ENCODE assay signal across 15 mouse cellular contexts in genomic region chr1:134775631-134776030, GRCm38 (mm10).
DNase-seq lines count a peak whose midpoint lies in the region; ATAC-seq lines count a peak whose summit lies in the region.
"Had no signal": no experiment of that assay in that cellular context is flagged by ENCODE, and none has a peak within 500 bp of the region (broad histone marks: within the 10 kb centered on the region; RNA-seq: fewer than 3 reads in every experiment).

No protein-coding gene starts in this region.

- no peak overlapping the region for H3K4me3 ChIP-seq in kidney, embryonic 15.5 days (replicated peaks)
- H3K4me3 ChIP-seq in embryonic facial prominence, embryonic 12.5 days = no peak overlapping the region
- H3K4me3 ChIP-seq: hindbrain, embryonic 13.5 days; liver, embryonic 15.5 days had no signal

- no peaks in the 10 kb centered on the region for H3K27me3 ChIP-seq in kidney, embryonic 15.5 days
- no peaks in the 10 kb centered on the region for H3K27me3 ChIP-seq in embryonic facial prominence, embryonic 12.5 days
- H3K27me3 ChIP-seq: hindbrain, embryonic 13.5 days; liver, embryonic 15.5 days had no signal

- no peak for DNase-seq in kidney, postnatal 25 days
- peak; percentile 46 for DNase-seq in MN1 (ENCODE audit: low spot score)
- peak; percentile 65 for DNase-seq in retina, postnatal 1 day
- no peak for DNase-seq in urinary bladder, postnatal 14 days (ENCODE audit: low spot score)
- DNase-seq: adrenal gland, postnatal 25 days; cerebellum, adult 9-11 months; kidney, adult 8-10 months; midbrain, embryonic 14.5 days; thymus, adult 18-20 months had no signal

- WGBS in kidney, embryonic 15.5 days = 34% methylated on average over 3 of the region's 3 CpGs
- WGBS in embryonic facial prominence, embryonic 12.5 days = 11% methylated on average over 3 of the region's 3 CpGs

- H3K4me1 ChIP-seq in kidney, embryonic 15.5 days = peaks cover 63% of the 10 kb centered on the region
- peaks cover 48% of the 10 kb centered on the region for H3K4me1 ChIP-seq in embryonic facial prominence, embryonic 12.5 days

- no peak for ATAC-seq in kidney, embryonic 15.5 days (replicated peaks; ENCODE audit: low FRiP score)
- ATAC-seq in embryonic facial prominence, embryonic 12.5 days (ENCODE audit: insufficient number of reproducible peaks, insufficient read depth, low FRiP score, low TSS enrichment) = no peak
- ATAC-seq in CD4-positive, CD25-positive, alpha-beta regulatory T cell, adult 4 months = no peak
- ATAC-seq: activated CD4-positive, CD25-positive, alpha-beta regulatory T cell, adult 4 months had no signal

- no peaks in the 10 kb centered on the region for H3K9me3 ChIP-seq in kidney, embryonic 15.5 days (replicated peaks)
- H3K9me3 ChIP-seq in embryonic facial prominence, embryonic 12.5 days = no peaks in the 10 kb centered on the region
- H3K9me3 ChIP-seq: hindbrain, embryonic 13.5 days; liver, embryonic 15.5 days had no signal

- H3K36me3 ChIP-seq in kidney, embryonic 15.5 days = no peaks in the 10 kb centered on the region
- peaks cover 3% of the 10 kb centered on the region; the same call in 1 of the 2 replicates for H3K36me3 ChIP-seq in embryonic facial prominence, embryonic 12.5 days

- H3K4me2 ChIP-seq in kidney, embryonic 15.5 days = no peak overlapping the region
- no peak overlapping the region for H3K4me2 ChIP-seq in embryonic facial prominence, embryonic 12.5 days (replicated peaks)
- H3K4me2 ChIP-seq: hindbrain, embryonic 13.5 days; liver, embryonic 15.5 days had no signal

- H3K9ac ChIP-seq in kidney, embryonic 15.5 days = no peak overlapping the region
- no peak overlapping the region for H3K9ac ChIP-seq in embryonic facial prominence, embryonic 12.5 days
- H3K9ac ChIP-seq: hindbrain, embryonic 13.5 days; liver, embryonic 15.5 days had no signal

- peak overlapping the region; percentile 92 for H3K27ac ChIP-seq in kidney, embryonic 15.5 days
- H3K27ac ChIP-seq in embryonic facial prominence, embryonic 12.5 days = peak overlapping the region; percentile 93; the same call in 1 of the 2 replicates
- H3K27ac ChIP-seq: liver, embryonic 15.5 days had no signal

Comparison
In these comparisons a context has a peak if more than half of its experiments do, and no peak if none do; other contexts are left out.
1. DNase-seq: peak in MN1 (single experiment) and retina, postnatal 1 day (single experiment); none in kidney, postnatal 25 days (0 of 2) and urinary bladder, postnatal 14 days (single experiment).